Mouse (Mus musculus) G1E (cell line): ENCODE measurements around the gene Med19. TPM values are rescaled to one million over a fixed set of nuclear protein-coding genes. Genes with fewer than 3 reads are reported as not detected.
"Not testable (repeated sequence)": the region's sequence is repeated elsewhere in the genome, so short reads cannot be mapped to it uniquely, and the experiment has no call there.

ENCODE experiments used
- ATAC-seq: 2 replicates; pipeline ENCODE4 v1.8.0; 2016; ENCODE audit warnings: mild to moderate bottlenecking; ENCODE audit not compliant: insufficient number of reproducible peaks, poor library complexity, low FRiP score, severe bottlenecking; ENCODE audit errors: extremely low read depth
- DNase-seq: peaks from one replicate; pipeline ENCODE4 v3.0.0; 2012; ENCODE audit warnings: low spot score
- H3K27me3 ChIP-seq: 2 replicates; pipeline ENCODE4 v1.6.1; 2012; ENCODE audit warnings: mild to moderate bottlenecking, low read length, inconsistent platforms; ENCODE audit not compliant: insufficient read depth
- H3K36me3 ChIP-seq: replicated peaks from 2 replicates; pipeline ENCODE3; 2012; ENCODE audit warnings: mild to moderate bottlenecking, inconsistent platforms
- H3K4me1 ChIP-seq: 2 replicates; pipeline ENCODE4 v1.6.1; 2012; ENCODE audit warnings: low read depth, low read length, inconsistent platforms, mixed read lengths; ENCODE audit not compliant: insufficient read depth
- H3K4me3 ChIP-seq: 2 replicates; pipeline ENCODE4 v1.5.1; 2012; ENCODE audit warnings: low read depth, mild to moderate bottlenecking, inconsistent platforms, low read length, moderate library complexity, mixed read lengths
- H3K9me3 ChIP-seq: replicated peaks from 2 replicates; pipeline ENCODE4 v1.6.1; 2012; ENCODE audit warnings: inconsistent platforms
- CTCF ChIP-seq: IDR thresholded peaks from 2 replicates; pipeline ENCODE4 v1.5.1; 2012; ENCODE audit warnings: low read depth, low read length, inconsistent platforms, mixed read lengths
- GATA1 ChIP-seq: IDR thresholded peaks from 2 replicates; pipeline ENCODE4 v1.6.1; 2012; ENCODE audit warnings: borderline replicate concordance, low read length, inconsistent platforms, mixed read lengths
- GATA2 ChIP-seq: IDR thresholded peaks from 2 replicates; pipeline ENCODE4 v1.6.1; 2012; ENCODE audit warnings: low read depth, low read length, inconsistent platforms, borderline replicate concordance
- POLR2AphosphoS5 ChIP-seq: IDR thresholded peaks from 2 replicates; pipeline ENCODE4 v1.6.1; 2012; ENCODE audit warnings: low read depth, low read length, inconsistent platforms; ENCODE audit not compliant: insufficient replicate concordance
- TAL1 ChIP-seq: conservative IDR thresholded peaks from 2 replicates; pipeline ENCODE4 v1.6.1; 2012; ENCODE audit warnings: low read depth, low read length, inconsistent platforms, mixed read lengths
- polyA plus RNA-seq: library from polyadenylated mRNA; stranded (reverse); fragments of >175 nt; gene quantifications from 2 replicates; pipeline ENCODE4 v1.2.3, GENCODE M21; 2012
- total RNA-seq, 2 experiments: library from RNA; stranded (forward) in 1 of 2; stranded (reverse) in 1 of 2; fragments of 200-1000 nt in 1 of 2; fragments of >200 nt in 1 of 2; fragmentation: Nextera tagmentation in 1 of 2; gene quantifications; 2 replicates each; pipeline ENCODE4 v1.2.3; 2014 to 2017

The Med19 gene
- total and polyA plus RNA-seq, 3 experiments, result 14.8 to 51.1 (median 33.1) TPM

- no peaks in the 10 kb centered on the region; the same call in 1 of the 2 replicates for H3K9me3 ChIP-seq
- H3K36me3 ChIP-seq, result no peaks in the 10 kb centered on the region
- H3K4me1 ChIP-seq, result peaks cover 12% of the 10 kb centered on the region
- ATAC-seq (peak; percentile 79; the same call in 1 of the 2 replicates), DNase-seq (peak; percentile 34)
- TF ChIP-seq GATA2 (no peak), POLR2AphosphoS5 (no peak), GATA1 (no peak), CTCF (no peak), TAL1 (no peak)
- H3K4me3 ChIP-seq, result no peak overlapping the region
- no peaks in the 10 kb centered on the region for H3K27me3 ChIP-seq
These were observed 17.9 kb upstream of the Med19 start for GRCm38 (mm10) chr2:84660253-84660652.

DNA sequence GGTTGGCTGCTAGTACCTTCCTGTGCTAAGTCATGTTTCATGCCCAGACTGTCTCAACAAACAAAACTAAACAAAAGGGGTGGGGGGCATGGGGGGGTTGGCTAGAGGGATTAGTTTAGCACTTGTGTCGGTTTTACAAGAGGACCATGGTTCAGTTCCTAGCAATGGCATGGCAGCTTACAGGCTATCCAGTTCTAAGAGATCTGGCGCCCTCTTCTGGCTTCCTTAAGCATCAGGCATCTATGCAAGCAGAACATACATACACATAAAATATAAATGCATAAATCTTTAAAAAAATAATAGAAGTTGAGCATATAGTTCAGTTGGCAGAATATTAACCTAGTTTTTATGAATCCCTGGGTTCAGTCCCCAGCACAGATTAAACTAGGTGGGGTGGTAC, 15.3 kb upstream of the Med19 start:
- H3K9me3 ChIP-seq, result no peaks in the 10 kb centered on the region; the same call in 1 of the 2 replicates
- peaks cover 10% of the 10 kb centered on the region for H3K4me1 ChIP-seq
- H3K4me3 ChIP-seq, result no peak overlapping the region
- DNase-seq (no peak), ATAC-seq (no peak; the same call in 1 of the 2 replicates)
- H3K27me3 ChIP-seq, result no peaks in the 10 kb centered on the region
- peaks cover 14% of the 10 kb centered on the region for H3K36me3 ChIP-seq
- TF ChIP-seq CTCF (0 out of 2 replicates have a peak, but pooled peaks have one; percentile 23), TAL1 (no peak)

DNA sequence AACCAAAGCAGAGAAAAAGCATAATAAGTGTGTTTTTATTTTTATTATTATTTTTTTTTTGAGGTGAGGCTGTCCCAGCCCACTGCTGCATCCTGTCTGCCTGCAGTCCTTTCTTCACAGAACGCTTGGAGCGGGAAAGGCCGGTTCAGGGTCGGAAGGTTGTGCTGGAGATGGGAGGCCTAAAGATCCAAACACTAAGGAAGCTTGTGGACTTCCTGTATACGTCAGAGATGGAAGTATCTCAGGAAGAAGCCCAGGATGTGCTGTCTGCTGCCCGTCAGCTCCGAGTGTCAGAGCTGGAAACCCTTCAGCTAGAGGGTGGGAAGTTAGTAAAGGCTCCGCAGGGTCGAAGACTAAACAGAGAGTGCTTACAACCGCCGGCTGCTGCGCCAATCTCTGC, 12.1 kb upstream of the Med19 start:
- no peak overlapping the region for H3K4me3 ChIP-seq
- DNase-seq (no peak), ATAC-seq (no peak)
- no peaks in the 10 kb centered on the region for H3K27me3 ChIP-seq
- no peak for TF ChIP-seq TAL1
- no peak for TF ChIP-seq POLR2AphosphoS5
- peaks cover 28% of the 10 kb centered on the region for H3K36me3 ChIP-seq
- peaks cover 15% of the 10 kb centered on the region for H3K4me1 ChIP-seq
- H3K9me3 ChIP-seq, result no peaks in the 10 kb centered on the region

GRCm38 (mm10) chr2:84669828-84670568, 8.2 kb upstream of the Med19 start:
- peaks cover 55% of the 10 kb centered on the region for H3K36me3 ChIP-seq
- no peaks in the 10 kb centered on the region for H3K9me3 ChIP-seq
- H3K27me3 ChIP-seq, result no peaks in the 10 kb centered on the region
- peaks cover 24% of the 10 kb centered on the region for H3K4me1 ChIP-seq
- peak; percentile 17 for DNase-seq
- H3K4me3 ChIP-seq, result peak overlapping the region; percentile 94
- TF ChIP-seq GATA2, result no peak
- no peak for TF ChIP-seq TAL1
- TF ChIP-seq CTCF, result no peak
- TF ChIP-seq GATA1, result no peak
- ATAC-seq, result 0 out of 2 replicates have a peak, but pooled peaks have one; percentile 4

DNA sequence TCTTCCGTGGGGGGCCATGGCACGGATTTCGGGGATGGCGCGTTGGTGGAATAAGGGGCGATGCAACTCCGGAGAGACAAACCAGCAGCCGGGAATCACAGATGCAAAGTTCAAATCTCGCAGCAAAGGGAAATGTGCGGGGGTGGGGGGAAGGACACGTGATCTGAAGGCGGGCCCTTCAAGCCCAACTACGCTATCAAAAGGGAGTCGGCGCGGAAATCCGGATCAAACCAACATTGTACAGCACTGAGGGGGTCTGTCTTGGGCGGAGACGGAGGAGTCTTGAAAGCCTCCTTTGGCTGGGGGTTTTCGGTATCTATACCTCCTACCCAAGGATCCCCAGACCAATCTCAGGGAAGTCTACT, 7.7 kb upstream of the Med19 start, which contains the start of gene Selenoh:
Gene Selenoh, minus strand, starts transcription at position 202 of the 365 bp plus-strand sequence.
- H3K9me3 ChIP-seq, result no peaks in the 10 kb centered on the region
- H3K4me3 ChIP-seq, result peak within 1 kb of the TSS; percentile 94
- no peaks in the 10 kb centered on the region for H3K27me3 ChIP-seq
- H3K36me3 ChIP-seq, result peaks cover 60% of the 10 kb centered on the region
- peak; percentile 81 for DNase-seq
- peaks cover 24% of the 10 kb centered on the region for H3K4me1 ChIP-seq
- ATAC-seq, result peak; percentile 86
- TF ChIP-seq POLR2AphosphoS5, result 0 out of 2 replicates have a peak, but pooled peaks have one; percentile 45
- TF ChIP-seq TAL1, result no peak

DNA sequence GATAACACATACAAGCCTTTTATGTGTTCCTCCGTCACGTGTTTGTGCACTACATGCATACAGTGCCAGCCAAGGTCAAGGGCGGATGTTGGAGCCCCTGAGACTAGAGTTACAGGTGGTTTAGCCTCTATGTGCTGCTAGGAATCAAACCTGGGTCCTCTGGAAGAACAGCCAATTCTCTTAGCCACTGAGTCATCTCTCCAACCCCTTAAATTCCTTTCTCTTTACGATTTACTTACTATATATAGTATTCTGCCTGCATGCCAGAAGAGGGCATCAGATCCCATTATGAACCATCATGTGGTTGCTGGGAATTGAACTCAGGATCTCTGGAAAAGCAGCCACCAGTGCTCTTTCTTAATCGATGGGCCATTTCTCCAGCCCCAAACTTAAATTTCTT, 6.7 kb upstream of the Med19 start:
- not testable (repeated sequence) for DNase-seq, H3K4me3 ChIP-seq, H3K27me3 ChIP-seq, H3K9me3 ChIP-seq, ATAC-seq
- Histone ChIP-seq H3K4me1 (peaks cover 34% of the 10 kb centered on the region), H3K36me3 (peaks cover 66% of the 10 kb centered on the region)
